Mouse (Mus musculus) gastrocnemius, adult 2 months (tissue): ENCODE results near the gene Gpr155. TPM values are rescaled to one million over a fixed set of nuclear protein-coding genes. Genes with fewer than 3 reads are reported as not detected.
A peak's percentile ranks its signal among the peaks of the same experiment; 100 is the strongest.

Experiments
- DNase-seq: peaks from one replicate; pipeline ENCODE4 v3.0.0; 2022
- H3K27ac ChIP-seq: fragments of 200-600 bp; 2 replicates; pipeline ENCODE4 v1.8.1; 2022; ENCODE audit warnings: mild to moderate bottlenecking
- H3K4me3 ChIP-seq: fragments of 200-600 bp; 2 replicates; pipeline ENCODE4 v1.8.1; 2022; ENCODE audit warnings: mild to moderate bottlenecking, moderate library complexity
- CTCF ChIP-seq: fragments of 200-600 bp; IDR thresholded peaks from 2 replicates; pipeline ENCODE4 v1.8.1; 2022; ENCODE audit warnings: antibody characterized with exemption, mild to moderate bottlenecking, moderate library complexity
- intact Hi-C: fragments of 180-260 bp; cut with DNase I; formaldehyde crosslinking; loops from one replicate; pipeline ENCODE4 v1.15.1; 2025
- total RNA-seq, 2 experiments: library from RNA; stranded (reverse); gene quantifications; 2 replicates each; pipeline ENCODE4 v1.2.3; 2021

Gpr155 gene
- total RNA-seq, 2 experiments from 2014 or later, result 14.1 to 15.7 TPM

DNA sequence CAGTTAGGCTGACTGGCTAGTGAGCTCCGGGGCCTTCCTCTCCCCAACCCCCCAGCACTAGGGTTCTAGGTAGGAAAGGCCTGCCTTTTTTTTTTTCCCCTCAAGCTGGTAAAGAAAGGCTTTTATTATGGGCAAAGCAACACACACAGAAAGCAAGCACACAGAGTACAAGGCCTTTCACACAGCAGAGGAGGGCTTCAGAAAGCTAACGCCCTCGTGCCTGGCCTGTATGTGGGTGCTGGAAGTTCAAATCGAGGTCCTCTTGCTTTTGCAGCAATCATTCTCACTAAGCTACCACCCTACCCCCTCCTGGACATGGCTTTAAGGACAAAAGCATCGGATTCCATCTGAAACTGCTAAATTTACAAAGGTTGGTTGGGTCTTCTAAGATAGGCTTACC is 6.7 kb downstream of the Gpr155 start:
- Histone ChIP-seq H3K27ac (peak overlapping the region; percentile 56), H3K4me3 (no peak overlapping the region)
- intact Hi-C loops, result no loop called here
- DNase-seq, result no peak
- TF ChIP-seq CTCF, result no peak

DNA sequence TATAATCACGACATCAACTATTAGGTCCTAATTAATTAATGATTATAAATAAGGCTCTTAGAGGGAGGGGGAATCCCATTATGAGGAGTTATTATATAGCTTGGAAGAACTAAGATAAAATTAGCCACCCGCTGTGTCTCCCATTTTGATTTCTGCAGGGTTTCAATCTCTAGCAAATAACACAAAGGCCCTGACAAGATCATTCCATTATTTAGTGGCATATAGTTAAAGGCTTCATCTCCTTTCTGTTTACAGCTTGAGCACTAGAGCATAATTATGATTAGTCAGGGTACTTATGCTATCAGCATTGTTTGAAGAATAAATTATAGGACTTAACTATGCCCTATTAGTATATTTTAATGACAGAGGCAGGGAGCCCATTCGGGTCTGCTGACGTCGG is 8.0 kb downstream of the Gpr155 start:
- DNase-seq, result no peak
- no peak overlapping the region for H3K4me3 ChIP-seq
- H3K27ac ChIP-seq, result no peak overlapping the region
- intact Hi-C loops, result no loop called here
- TF ChIP-seq CTCF, result no peak

DNA sequence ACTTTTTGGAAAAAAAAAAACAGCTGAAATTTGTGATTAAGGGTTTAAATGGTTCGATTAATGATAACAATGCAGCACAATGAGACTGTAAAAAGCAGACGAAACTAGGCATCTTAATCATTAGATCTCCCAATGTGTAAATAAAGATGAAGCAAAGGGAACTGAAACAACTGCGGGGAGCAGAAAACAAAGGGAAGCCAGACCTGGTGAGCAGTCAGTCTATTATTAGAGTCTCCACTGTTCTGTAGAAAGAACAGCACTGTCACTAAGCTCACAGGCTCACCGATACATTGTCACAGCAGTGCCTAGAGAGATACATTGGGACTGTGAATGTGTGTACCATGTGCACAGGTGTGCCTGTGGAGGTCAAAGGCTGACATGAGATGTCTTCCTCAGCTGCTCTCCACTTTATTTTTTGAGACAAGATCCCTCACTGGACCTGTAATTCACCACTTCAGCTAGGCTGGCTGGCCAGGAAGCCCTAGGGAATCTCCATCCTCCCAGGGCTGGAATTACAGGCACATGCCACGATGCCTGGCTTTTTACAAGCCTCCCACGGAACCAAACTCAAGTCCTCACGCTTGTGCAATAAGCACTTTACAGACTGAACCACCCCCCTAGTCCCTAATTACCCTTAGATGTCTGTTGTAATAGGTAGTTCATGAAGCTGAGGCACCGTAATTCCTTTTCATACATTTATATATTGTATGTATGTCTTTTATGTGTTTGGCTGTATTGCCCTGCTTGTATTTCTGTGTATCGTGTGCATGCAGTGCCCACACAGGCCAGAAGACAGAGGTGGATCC is 14.6 kb downstream of the Gpr155 start:
- no peak overlapping the region; the same call in 1 of the 2 replicates for H3K27ac ChIP-seq
- intact Hi-C loops, result no loop called here
- DNase-seq, result no peak
- no peak for TF ChIP-seq CTCF
- H3K4me3 ChIP-seq, result no peak overlapping the region

DNA sequence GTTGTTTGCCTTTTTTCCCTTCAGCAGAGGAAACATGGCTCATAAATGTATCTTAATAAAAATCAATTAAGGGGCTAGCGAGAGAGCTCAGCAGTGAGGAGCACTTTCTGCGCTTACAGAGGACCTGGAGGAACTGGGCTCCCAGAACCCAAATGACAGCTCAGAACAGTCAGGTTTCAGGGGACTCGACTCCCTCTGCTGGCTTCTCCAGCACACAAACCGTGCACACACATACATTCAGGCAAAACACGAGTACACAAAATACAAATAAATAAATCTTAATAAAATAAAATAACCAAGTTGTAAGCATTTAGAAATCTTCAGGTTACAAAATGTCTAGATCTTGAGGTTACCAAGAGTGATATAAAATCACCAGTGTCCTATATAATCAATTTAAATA is 22.9 kb downstream of the Gpr155 start:
- DNase-seq, result no peak
- intact Hi-C loops, result no loop called here
- no peak for TF ChIP-seq CTCF
- Histone ChIP-seq H3K4me3 (no peak overlapping the region), H3K27ac (no peak overlapping the region)

DNA sequence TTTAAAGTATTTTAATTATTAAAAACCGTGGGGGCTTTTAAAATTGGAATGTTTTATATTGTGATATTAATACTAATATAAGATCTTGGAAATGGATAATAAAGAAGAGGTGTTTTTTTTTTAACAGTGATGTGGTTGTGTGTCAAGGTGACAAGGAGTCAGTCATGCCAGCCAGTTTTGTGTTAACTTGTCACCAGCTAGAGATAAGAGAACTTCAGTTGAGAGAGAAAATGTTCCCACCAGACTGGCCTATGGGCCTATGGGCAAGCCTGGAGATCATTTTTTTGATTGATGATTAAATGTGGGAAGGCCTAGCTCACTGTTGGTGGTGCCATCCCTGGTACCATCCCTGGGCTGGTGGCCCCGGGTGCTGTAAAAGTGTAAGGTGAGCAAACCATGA is 25.8 kb downstream of the Gpr155 start:
- no peak overlapping the region for H3K27ac ChIP-seq
- H3K4me3 ChIP-seq, result no peak overlapping the region
- intact Hi-C loops, result no loop called here
- TF ChIP-seq CTCF, result no peak
- no peak for DNase-seq

DNA sequence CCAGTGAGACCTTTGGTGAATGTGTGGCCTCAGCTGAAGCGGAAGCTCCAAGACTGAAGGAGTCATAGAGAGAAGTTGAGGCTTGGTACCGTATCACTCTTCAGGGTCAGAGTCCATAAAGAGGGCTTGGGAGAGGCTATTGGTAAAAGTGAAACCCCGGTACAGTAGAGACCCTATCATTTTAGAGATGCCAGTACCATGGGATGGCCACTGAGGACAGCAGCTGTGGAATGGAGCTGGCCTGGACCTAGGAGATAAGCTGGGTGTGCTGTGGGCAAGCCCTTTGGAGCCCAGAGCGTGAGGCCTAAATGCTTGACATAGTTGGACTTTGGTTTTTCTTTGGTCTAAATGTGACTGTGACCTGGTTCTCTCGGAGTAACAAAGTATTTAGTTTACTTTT is 26.4 kb downstream of the Gpr155 start:
- no peak for TF ChIP-seq CTCF
- H3K27ac ChIP-seq, result no peak overlapping the region
- intact Hi-C loops, result no loop called here
- no peak for DNase-seq
- H3K4me3 ChIP-seq, result no peak overlapping the region

DNA sequence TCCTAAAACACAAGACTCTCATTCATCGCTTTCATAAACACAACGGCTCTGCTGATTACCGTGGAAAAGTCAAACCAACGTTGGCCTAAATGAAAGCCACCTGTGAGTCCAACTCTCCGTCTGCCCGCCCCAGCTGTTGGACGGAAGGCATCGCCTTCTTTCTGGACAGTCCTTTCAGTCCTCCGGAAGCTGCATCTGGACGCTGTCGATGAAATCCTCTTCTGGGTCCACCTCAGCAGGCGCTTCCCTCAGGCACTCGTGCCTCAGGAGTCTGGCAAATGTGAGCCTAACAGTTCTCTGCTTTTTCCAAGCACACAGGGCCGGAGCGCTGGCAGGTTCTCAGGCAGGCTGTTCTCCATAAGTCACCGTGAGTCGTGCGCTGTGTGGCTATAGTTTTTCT is 29.4 kb downstream of the Gpr155 start:
- no peak for TF ChIP-seq CTCF
- peak overlapping the region; percentile 56 for H3K27ac ChIP-seq
- peak; percentile 48 for DNase-seq
- intact Hi-C loops, result no loop called here
- H3K4me3 ChIP-seq, result peak overlapping the region; percentile 49

DNA sequence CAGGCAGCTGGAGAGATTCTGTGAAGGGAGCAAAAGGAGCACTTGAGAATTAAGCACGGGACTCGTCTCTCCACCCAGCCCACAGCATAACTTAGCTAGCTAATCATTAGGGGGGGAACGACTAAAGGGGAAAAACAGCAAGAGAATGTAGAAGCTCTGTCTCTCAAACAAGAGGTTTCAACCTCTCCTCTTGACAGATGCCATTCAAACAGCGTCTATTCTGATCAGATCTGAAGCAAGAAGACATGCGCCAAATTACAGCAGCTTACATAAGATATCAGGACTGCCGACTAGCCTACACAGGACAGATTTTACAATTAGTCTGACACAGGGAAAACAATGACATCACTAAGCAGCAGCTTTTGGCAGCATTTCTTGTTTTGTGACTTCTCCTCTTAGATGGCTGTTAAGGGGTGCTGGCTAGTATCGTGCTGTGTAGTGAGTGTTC is 34.4 kb downstream of the Gpr155 start:
- Histone ChIP-seq H3K4me3 (peak overlapping the region; percentile 59), H3K27ac (peak overlapping the region; percentile 84)
- TF ChIP-seq CTCF, result no peak
- intact Hi-C loops, result no loop called here
- no peak for DNase-seq

DNA sequence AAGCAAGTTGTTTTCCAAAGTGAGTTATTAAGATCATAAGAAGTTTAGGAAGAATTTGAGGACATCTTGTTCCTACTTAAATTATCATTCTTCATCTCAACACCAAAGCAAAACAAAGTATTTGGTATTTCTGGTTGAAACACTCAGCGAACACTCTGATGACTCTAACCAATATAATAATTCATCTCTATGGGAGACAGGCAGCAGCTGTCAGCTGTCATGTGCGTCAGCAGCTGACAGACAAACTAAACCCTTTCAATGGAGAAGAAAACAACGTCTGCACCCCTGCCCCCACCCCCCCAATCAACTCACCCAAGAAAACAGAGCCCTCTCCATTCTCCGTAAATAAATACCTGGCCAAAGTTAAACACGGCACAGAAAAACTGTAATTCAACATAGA is 34.9 kb downstream of the Gpr155 start:
- DNase-seq, result peak; percentile 28
- intact Hi-C loops, result no loop called here
- Histone ChIP-seq H3K27ac (peak overlapping the region; percentile 84), H3K4me3 (peak overlapping the region; percentile 59)
- no peak for TF ChIP-seq CTCF

DNA sequence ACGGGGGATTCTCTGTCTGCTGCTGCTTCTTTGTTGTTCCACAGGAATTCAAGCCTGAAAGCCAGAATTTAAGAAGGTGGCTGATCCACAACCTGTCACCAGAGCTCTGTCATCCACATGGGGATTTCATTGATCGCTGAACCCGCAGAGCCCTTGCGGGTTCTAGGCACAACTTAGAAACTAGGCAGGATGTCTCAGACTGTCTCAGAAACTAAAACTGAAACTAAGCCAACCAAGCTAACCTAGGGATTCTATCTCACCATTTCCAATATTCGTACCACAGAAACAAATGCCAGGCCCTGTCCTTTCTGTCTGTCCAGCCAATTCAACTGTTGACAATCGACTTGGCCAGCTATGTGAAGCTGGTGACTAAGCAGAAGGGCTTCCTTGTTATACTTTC is 38.2 kb downstream of the Gpr155 start:
- intact Hi-C loops, result no loop called here
- H3K4me3 ChIP-seq, result no peak overlapping the region
- no peak for DNase-seq
- TF ChIP-seq CTCF, result no peak
- H3K27ac ChIP-seq, result no peak overlapping the region

DNA sequence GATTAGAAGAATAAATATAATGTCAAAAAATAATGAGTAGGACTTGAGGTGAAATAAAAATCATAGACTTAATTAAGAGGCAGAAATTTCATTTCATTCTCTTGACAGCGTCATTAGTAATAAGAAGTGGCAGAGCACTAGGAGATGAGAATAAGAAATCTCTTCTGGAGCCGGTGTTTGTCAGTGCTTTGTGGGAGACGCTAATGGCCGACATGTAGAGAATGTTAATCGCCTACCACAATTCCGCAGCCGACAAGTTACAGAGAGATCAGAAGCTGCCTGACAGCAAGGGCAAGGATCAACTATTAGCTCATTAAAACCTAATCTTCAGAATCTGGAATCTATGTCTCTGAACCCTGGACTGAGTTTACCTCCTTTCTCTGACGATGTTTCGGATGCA is 38.6 kb downstream of the Gpr155 start:
- H3K4me3 ChIP-seq, result no peak overlapping the region
- TF ChIP-seq CTCF, result no peak
- no peak overlapping the region for H3K27ac ChIP-seq
- intact Hi-C loops, result no loop called here
- DNase-seq, result no peak

DNA sequence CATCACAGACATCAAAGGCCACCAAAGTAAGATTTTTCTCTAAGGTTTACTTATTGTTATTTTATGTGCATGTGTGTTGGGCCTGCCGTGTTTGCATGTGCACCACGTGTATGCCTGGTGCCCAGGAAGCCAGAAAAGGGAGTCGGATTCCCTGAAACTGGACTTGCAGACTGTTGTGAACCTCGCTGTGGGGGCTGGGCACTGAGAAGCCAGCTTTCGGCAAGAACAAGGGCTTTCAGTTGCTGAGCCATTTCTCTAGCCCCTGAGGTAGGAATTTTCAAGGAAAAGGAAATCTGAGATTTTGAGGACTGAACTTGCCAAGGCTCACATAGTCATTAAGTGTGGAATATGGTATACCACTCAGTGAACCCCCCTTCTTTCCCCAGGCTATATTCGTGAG is 39.2 kb downstream of the Gpr155 start:
- Histone ChIP-seq H3K4me3 (no peak overlapping the region), H3K27ac (no peak overlapping the region)
- intact Hi-C loops, result no loop called here
- TF ChIP-seq CTCF, result no peak
- no peak for DNase-seq

DNA sequence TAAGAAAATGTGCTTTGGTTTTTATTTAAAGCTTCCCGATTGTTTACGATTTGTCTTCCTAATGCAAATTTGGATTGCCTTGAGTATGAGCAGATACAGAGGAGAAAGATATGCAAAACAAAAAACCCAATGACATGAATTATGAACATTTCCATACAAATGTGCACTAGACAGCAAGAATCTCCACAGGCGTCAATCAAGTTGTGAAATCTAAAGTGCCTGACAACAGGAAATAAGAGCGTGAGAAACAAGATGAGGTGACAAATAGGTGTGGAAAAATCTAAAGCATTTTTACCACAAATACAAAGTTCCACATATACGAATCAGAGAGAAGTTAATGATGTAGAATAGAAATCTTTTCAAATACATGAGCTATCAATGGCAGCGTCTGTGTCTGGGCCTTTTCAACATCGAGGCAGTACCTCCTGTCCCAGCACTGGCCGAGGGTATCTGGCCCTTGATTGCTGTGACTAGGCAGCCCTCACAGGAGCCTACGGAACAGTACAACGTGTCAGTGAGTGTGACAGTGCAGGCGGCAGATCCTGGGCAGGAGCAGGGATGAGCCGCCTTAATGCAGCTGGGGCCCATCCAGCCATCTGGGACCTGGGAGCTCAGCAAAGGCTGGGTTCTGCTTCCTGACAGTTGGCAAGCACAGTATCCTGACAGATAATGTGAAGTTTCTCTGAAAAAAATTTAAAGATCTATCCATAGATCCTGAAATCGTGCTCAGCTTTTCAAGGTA is 39.9 kb downstream of the Gpr155 start:
- intact Hi-C loops, result no loop called here
- Histone ChIP-seq H3K4me3 (no peak overlapping the region), H3K27ac (no peak overlapping the region)
- TF ChIP-seq CTCF, result no peak
- DNase-seq, result no peak
